Mouse (Mus musculus) c-Kit-negative CD71-positive TER-119-positive erythroid progenitor cells, embryonic 14.5 days (primary cell): Measurements from ENCODE around the gene Fbxo40.

Source experiments
- DNase-seq: peaks from one replicate; pipeline ENCODE4 v3.0.0-alpha.2; 2013; ENCODE audit warnings: low read depth, low spot score

Gene Fbxo40

DNA sequence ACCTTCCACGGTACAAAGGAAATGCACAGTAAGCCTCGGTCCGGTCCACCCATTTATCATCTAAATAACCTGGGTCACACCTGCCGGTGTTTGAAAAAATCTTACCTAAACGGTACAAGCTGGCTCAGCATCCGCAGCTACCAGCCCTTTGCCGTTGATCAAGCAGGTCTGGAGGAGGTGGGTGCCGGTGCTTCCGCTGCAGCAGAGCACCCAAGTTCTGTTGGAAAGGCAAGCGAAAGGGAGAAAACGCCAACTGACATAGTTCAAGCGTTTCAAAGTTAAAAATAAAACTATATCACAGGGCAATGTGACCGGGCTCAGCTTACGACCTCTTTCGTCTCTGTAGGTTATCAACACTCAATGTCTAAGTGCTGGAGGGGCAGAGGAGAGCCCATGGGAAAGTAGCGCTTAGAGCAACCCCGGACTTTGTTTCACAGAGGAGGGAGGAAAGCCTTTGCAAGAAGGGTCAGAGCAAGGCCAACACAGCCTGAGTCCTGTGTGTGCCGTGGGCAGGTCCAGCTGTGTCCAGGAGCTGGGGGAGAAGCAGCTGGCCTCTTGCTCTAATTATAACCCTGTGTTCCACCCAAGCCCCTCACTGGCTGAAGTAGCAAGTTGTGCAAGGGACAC lies at the start of gene Fbxo40:
TSS of gene Fbxo40 (minus strand) at position 469 of the 627 bp plus-strand sequence.
- DNase-seq, result no peak

DNA sequence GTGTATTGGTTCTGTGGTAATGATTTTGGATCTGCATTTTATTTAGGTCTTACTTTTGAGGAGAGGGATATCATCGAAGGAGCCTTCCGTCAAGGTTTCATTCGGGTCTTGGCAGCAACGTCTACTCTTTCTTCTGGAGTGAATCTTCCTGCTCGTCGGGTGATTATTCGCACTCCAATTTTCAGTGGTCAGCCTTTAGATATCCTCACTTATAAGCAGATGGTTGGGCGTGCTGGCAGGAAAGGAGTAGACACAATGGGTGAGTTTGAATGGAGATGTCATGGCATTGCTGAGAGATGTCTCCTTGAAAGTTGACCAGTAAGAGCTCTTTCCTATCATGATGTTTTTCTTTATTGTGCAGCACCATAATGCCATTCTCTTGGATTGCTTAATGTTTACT lies 44.5 kb upstream of the Fbxo40 start:
- no peak for DNase-seq

DNA sequence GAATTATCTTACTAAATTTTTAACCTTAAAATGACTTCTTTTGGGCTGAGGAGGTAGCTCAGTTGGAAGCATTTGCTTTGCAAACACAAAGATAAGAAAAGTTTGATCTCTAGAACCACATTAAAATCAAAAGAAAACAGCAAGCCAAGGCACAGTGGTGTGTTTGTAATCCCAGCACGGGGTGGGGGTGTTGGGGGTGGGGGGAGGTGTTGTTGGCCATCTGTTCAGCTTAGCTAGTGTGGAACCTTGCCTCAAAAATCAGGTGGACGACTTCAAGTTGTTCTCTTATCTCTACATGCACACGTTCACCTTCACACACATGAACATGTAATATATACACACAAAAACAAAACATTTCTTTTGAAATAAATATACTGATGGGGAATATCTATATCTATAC lies 41.7 kb upstream of the Fbxo40 start:
- DNase-seq, result no peak

DNA sequence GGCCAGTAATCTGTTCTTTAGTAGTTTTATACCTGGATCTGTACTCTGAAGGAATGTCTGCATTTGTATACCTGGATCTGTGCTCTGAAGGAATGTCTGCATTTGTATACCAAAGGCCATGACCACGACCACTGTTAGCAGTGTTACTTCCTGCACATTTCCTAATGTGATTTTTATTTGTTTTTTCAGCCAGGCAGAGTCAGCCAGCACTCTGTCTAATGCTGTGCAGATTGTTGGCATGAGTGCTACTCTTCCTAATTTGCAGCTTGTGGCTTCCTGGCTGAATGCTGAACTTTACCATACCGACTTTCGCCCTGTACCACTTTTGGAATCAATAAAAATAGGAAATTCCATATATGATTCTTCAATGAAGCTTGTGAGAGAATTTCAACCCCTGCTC lies 37.3 kb upstream of the Fbxo40 start:
- DNase-seq, result no peak

DNA sequence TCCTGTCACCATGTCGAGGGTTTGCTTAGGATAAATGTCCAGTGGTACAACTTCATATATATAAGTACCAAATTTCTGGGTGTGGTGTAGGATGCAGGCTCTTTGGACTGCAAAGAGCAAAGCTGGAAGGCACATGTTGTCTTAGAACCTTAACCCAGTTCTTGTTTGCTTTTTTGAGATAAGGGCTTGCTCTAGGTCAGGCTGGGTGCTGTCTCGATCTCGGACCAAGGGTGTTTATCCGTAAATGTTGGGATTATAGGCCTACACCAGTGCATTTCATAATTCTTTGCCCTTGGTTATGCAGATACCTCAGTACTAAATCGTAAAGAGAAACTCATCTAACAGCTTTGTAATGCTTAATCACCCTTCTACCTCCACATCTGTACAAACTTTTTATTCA lies 22.1 kb upstream of the Fbxo40 start:
- DNase-seq, result peak; percentile 35

DNA sequence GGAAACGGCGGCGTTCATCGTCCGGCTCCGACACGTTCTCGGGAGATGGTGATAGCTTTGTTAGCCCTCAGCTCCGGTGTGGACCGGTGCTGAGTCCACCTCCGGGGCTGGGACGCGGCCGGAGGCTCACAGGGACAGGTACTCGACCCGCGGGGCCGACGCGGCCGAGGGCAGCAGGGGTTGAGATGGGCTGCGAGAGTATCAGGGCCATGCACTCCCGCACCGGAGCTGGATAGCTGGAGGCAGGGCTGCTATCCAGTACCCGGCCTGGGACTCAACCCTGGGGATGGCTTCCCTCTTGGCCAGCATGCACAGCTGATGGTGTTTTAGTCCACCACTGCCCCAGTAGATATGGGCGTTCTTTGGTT lies 21.6 kb upstream of the Fbxo40 start:
- no peak for DNase-seq

DNA sequence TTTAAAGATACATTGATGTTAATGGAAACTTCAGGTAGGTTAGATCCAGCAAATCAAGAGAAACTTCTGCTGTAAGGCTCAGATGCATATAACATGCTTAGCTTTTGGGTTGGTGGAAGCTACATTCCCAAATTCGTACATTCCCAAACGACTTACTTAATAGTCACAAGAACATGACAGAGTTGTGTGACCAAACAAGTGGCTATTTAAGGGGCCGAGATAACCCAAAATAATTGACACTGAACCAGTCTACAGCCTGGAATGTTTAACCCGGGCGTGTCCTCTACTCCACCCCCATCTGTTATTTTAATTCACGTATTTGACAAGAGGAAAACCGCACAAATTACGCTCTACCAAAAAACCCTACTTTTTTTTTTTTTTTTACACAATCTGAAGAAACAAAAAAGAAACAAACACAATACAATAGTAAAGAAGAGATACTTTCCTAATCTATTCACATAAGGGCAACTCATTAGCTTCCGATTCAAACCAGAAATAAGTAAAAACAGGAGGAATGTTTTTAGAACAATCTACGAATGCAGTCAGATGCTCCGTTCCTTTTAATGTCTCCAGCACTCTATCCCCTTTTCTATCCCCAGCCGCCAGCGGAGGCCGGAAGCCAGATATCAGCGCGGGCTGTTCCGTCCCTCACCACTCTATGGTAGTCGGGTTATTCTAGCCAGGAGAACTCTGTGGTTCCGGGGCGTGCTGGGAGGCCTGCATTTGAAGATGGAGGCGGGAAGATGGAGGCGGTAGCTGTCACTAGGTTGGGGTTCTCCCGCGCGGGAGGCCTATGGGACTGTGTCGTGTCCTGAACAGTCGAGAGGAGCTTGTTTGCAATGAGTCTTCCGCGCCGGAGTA lies 21.0 kb upstream of the Fbxo40 start, which contains the start of gene Polq:
TSS of gene Polq (plus strand) at position 726 of the 861 bp plus-strand sequence.
- peak; percentile 92 for DNase-seq

DNA sequence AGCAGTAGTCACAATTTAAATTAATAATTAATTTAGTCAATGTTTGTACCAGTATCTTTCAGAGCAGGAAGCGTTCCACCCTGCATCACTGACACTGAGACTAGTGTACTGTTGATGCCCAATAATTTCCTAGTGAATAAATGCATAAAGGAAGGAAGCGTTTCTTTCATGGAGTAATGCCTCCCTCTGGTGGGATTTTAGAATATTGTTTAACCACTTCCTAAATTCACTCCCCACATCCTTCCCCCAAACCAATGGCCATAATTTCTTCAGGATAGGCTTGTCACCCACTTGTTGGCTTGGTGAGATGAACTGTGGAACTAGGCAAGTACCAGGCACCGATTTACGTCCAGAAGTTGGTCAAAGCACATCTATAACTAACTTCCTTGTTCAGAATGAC lies 20.1 kb upstream of the Fbxo40 start:
- DNase-seq, result peak; percentile 57

DNA sequence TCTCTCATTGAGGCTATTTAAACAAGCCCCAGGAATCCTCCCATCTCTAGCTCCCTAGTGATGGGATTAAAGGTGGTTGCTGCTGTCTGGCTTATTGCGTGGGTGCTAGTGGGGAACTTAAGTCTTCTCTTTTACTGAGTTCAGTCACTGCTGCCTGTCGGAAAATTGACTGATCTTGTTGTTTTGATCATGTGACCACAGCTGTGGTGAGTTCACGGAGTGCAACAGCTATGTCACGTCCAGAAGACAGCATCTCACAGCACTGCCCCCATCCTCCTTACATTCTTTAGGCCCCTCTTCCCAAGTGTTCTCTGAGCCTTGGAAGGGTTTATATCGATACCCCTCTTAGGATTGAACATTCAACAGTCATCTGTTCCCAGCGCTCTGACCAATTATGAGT lies 19.0 kb upstream of the Fbxo40 start:
- DNase-seq, result no peak

DNA sequence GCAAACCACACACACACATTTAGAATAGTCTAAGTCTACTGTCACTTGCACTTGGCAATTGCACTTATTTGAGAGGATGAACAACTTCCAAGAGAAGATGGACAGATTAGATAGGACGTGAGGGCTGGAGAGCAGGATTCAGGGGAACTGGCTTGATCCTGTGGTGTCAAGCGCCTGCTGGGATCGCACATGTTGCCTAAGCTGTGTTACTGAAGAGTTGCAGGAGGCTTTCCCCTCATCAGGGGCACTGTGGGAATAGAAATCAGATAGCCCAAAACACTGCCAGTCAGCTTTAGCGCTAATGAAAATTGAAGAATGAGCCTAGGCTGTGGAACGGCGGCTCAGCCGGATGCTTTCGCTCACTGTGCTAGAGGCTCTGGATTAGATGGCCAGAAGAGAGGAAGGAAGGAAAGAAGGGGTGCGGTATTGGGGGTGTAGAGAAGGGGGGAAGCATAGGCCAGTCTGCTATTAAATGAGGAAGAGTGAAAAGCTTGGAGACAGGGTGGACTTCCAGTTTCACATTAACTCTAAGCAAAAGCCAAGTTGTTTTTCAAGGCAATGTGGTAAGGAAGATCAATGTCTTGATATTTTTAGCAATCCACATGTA lies 9.2 kb upstream of the Fbxo40 start:
- no peak for DNase-seq

DNA sequence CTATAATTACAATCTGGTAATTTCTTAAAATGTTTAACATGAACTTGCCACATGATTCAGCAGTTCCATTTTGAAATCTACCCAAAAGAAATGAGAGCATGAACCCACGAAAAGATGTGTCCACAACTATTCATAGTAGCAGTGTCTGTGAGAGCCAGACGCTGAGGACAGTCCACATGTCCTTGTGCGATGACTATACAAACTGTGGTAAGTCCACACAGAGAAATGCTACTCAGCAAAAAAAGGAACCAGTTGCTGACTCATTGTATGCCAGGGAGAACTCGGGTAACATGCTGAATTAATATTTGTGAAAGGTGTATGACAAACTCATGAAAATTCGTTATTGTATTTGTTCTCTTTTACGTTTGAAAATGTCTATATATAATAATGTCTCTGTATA lies 7.4 kb upstream of the Fbxo40 start:
- DNase-seq, result no peak

DNA sequence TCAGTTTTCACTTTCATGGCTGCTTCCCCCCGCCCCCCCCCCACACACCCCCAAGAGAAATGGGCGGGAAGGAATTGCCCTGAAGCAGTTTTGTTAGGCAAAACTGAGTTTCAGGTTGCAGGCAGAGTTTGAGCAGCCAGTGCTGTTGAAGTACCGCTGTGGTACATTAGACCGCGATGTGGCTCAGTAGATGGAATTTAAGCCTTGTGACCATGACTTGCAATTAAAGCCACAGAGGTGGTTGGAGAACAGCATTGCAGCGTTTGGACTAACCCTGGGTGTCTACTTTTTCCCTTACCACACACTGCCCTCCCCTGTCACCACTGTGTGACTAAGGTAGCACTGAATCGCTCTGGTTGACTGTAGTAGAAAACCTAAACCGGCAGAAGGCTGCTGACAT lies 774 bp downstream of the Fbxo40 start:
- no peak for DNase-seq

DNA sequence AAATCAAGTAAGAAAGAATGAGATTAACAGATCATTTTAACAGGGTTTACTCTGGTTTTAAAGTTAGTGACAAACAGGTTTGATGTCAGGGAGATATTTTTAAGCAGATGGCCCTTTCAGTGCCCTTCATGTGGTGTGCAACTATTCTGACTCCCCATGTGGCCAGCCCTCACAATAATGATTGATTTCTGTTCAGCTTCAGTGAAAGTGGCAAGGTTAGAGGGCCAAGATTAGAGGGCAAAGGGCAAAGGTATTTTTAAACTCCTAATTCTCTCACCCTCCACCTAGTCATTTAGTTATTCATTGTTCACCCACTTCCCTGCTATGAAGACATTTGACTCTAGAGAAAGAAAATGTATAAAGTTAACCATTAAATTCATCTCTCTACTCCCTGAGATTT lies 2.2 kb downstream of the Fbxo40 start:
- no peak for DNase-seq

DNA sequence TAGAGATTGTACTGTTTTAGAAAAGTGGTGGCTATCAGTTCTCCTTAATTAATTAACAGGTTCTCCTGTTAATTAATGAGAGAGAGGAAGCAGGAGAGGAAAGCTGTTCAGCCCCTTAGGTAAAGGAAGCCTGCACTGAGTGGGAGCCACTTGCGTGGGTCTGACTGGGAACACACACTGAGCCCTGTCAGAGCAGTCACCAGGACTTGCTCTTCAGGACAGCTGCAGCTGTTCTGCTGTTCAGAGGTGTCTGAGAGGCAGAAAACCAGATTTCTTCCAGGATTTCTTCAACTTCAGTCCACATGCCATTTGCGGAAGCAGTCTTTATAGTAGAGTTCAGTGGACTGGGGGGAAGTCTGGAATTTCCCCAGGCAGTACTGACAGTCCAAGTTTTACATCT lies 2.9 kb downstream of the Fbxo40 start:
- DNase-seq, result no peak

DNA sequence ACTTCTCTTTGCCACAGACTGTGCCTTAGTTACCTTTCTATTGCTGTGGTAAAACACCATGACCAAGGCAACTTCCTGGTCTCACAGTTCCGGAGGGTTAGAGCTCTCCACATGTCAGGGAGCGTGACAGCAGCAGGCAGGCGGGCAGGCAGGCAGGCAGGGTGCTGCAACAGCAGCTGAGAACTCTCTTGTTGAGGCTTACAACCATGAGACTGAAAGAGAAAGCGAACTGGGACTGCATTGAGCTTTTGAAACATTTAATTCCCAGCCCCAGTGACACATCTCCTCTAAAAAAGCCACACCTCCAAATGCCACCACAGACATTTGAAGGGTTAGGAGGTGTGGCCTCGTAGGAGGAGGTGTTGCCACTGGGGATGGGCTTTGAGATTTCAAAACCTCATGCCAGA lies 4.6 kb downstream of the Fbxo40 start:
- DNase-seq, result no peak

DNA sequence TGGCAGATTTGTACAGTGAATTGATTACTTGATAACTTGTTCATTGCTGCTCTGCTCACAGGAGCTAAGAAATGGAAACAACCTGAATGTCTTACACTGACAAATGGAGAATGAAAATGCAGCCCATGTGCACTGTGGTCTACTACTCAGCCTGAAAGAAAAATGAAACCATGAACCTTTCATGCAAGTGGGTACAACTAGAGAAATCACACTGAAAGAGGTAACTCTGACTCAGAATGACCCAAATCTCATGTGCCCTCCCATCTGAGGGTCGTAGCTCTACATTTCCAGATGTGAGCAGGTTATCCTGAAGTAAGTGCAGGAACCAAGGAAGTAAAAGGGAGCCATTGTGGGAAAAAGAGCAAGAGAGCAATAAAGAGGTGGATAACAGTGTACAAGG lies 6.5 kb downstream of the Fbxo40 start:
- DNase-seq, result no peak

DNA sequence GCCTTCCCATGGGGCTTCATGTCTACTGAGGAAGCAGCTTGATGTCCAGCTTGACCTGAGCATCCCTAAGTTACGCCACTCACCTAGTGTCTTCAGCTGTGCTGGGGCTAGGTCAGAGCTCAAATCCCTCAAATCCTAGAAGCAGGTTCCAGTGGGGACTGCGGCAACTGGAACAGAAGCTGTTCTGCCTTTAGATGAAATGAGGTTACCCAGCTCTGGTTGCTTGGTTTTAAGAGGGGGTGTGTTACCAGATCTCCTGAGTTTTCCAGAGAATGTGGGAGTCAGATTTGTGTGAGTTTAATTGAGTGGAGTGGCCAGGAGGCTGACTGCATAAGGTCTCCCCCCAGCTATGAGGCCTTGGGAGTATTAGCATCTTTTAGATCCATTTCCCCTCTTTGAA lies 11.1 kb downstream of the Fbxo40 start:
- no peak for DNase-seq

DNA sequence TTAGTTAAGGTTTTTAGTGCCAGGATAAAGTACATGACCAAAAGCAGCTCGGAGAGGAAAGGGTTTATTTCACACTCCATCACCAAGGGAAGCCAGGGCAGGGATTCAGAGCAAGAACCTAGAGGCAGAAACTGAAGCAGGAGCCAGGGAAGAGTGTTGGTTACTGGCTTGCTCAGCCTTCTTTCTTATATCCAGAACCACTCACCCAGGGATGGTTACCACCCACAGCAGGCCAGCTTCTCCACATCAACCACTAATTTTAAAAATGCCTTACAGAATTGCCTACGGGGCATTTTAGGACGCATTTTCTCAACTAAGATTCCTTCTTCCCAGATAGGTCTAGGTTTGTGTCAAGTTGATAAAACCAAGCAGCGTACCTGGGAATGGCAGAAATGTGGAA lies 26.9 kb downstream of the Fbxo40 start:
- no peak for DNase-seq

DNA sequence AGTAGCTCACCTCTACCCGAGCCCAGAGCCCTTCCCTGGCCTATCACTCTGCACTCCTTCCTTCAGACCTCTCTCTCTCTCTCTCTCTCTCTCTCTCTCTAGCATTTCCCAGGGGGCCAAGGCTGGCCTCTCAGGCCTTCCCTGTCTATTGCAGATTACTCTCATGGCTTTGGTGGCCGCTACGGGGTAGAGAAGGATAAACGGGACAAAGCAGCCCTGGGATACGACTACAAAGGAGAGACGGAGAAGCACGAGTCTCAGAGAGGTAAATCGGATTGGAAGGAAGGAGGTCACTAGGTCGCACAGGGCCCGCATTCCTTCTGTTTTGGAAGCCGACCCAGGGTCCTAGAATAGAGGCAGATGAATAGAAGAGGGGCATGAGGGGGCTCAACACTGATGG lies 35.2 kb downstream of the Fbxo40 start:
- DNase-seq, result no peak

DNA sequence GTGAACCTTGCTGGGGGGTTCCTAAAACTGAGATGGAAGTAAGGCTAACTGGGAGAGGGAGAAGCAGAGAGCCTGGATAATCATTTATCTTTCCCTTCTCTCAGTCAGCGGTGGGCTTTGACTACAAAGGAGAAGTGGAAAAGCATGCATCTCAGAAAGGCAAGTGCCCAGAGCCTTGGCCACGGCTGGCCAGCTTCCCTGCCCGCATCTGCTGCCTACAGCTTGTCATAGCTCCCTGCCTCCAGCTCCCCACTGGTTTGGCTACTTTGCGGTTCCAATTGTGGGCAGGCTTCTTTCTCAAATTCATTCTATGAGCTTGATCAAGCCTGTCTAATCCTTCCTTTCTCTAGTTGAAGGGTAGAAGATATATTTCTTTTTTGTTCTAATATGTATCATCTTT lies 39.2 kb downstream of the Fbxo40 start:
- DNase-seq, result no peak

DNA sequence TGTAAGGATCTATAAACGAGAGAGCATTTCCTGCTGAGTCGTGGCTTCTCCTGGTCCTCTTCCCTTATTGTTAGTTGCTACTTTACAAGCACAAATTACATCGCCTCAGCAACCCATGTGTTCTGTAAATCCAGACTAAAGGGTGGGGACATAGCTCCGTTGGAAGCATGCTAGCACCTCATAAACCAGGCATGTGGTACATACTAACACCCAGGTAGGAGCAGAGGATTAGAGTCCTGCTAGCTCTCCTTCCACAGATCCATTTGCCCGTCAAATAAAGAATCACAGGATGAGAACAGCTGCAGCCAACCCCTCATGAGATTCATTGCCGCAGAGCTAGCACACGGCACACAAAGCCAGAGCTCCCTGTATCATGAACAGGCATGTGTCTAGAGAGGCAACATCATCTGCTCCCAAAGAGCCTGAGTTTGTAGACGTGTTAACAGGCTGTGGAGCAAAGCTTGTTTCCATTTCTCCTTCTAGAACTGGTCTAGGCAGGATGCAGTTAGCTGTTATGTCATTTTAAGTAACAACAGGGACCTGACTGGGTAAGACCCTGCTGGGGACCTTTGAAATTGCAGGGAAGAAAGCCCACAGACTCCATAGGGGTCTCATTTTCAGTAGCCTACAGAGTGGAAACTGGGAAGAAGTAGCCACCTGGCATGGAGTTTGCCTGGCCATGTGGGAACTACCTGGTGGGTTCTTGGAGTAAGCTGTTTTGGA lies 40.5 kb downstream of the Fbxo40 start:
- DNase-seq, result no peak

DNA sequence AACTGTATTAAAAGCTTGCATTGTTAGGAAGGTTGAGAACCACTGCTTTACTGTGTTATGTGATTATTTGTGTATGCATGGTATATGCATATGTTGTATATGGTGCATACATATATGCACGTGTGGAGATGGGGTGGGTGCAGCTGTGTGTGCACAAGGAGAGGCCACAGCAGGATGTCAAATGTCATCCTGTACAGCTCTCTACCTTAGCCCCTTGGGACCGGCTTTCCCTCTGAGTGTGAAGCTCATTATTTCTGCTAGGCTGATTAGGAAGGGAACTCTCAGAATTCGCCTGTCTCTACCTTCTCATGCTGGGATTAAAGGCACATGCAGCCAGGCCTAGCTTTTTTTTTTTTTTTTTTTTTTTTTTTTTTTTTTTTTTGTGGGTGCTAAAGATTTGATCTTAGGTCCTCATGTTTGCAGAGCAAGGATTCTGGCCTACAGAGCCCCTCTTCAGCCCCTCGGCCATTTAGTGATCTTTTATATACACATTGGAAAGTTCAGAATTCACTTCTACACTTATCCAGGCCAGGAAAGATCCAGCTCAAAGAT lies 42.5 kb downstream of the Fbxo40 start:
- no peak for DNase-seq
